Mouse (Mus musculus): ENCODE data around the gene Gipc3. TPM values are rescaled to one million over a fixed set of nuclear protein-coding genes. Genes with fewer than 3 reads are reported as not detected.

Gene Gipc3
- total RNA-seq, 2 experiments from 2014 or later: 2.2 to 3.3 TPM

Small RNAs within 50 kb of the gene (microRNA-seq; reads per million reads assigned to microRNA genes)
- 0.35 to 0.82 reads per million in 2 experiments for gene Mir6913

Other genes starting within 250 kb of the Gipc3 start
- gene Creb3l3, start 244.4 kb downstream of the Gipc3 start, total RNA-seq (2021): 1 to 10 TPM; 1.8 to 2.3 TPM
- gene Map2k2, start 237.4 kb downstream of the Gipc3 start, total RNA-seq (2021): 100 to 1,000 TPM; 134 to 141 TPM
- gene Zbtb7a, start 208.0 kb downstream of the Gipc3 start, total RNA-seq (2021): 10 to 100 TPM; 37.0 to 43.0 TPM
- gene Pias4, start 175.3 kb downstream of the Gipc3 start, total RNA-seq (2021): 10 to 100 TPM; 17.5 to 18.6 TPM
- 1,000 to 10,000 TPM; 1,326 to 1,351 TPM for gene Eef2, start 166.6 kb downstream of the Gipc3 start, total RNA-seq (2021)
- 10 to 100 TPM; 41.9 to 45.7 TPM for gene Dapk3, start 160.3 kb downstream of the Gipc3 start, total RNA-seq (2021)
- gene 4930442H23Rik, start 159.4 kb downstream of the Gipc3 start, total RNA-seq (2021): not detected
- 10 to 100 TPM; 44.1 to 74.9 TPM for gene Nmrk2, start 141.2 kb downstream of the Gipc3 start, total RNA-seq (2021)
- under 1 TPM; 0.23 to 0.24 TPM for gene Atcay, start 112.4 kb downstream of the Gipc3 start, total RNA-seq (2021)
- 1 to 10 TPM; 4.2 to 5.5 TPM for gene Zfr2, start 110.1 kb downstream of the Gipc3 start, total RNA-seq (2021)
- gene Matk, start 90.3 kb downstream of the Gipc3 start, total RNA-seq (2021): under 1 TPM; 0.21 to 0.56 TPM
- gene Mrpl54, start 76.3 kb downstream of the Gipc3 start, total RNA-seq (2021): 100 to 1,000 TPM; 118 to 125 TPM
- gene Apba3, start 76.3 kb downstream of the Gipc3 start, total RNA-seq (2021): 10 to 100 TPM; 49.0 to 53.0 TPM
- gene Tjp3, start 51.7 kb downstream of the Gipc3 start, total RNA-seq (2021): under 1 TPM in 1 of 2 experiments, not detected in 1; 0.50 TPM
- 10 to 100 TPM; 52.0 to 55.4 TPM for gene Pip5k1c, start 50.3 kb downstream of the Gipc3 start, total RNA-seq (2021)
- 10 to 100 TPM; 20.7 to 21.0 TPM for gene Cactin, start 22.2 kb downstream of the Gipc3 start, total RNA-seq (2021)
- 1 to 10 TPM; 5.5 to 5.6 TPM for gene Tbxa2r, start 14.5 kb downstream of the Gipc3 start, total RNA-seq (2021)
- gene Hmg20b, start 7.2 kb upstream of the Gipc3 start, total RNA-seq (2021): 100 to 1,000 TPM; 107 to 113 TPM
- 10 to 100 TPM; 12.1 to 13.5 TPM for gene Mfsd12, start 14.2 kb upstream of the Gipc3 start, total RNA-seq (2021)
- 1 to 10 TPM in 1 of 2 experiments, under 1 TPM in 1; 0.63 to 2.0 TPM for gene 4930404N11Rik, start 22.6 kb upstream of the Gipc3 start, total RNA-seq (2021)
- gene Fzr1, start 35.2 kb upstream of the Gipc3 start, total RNA-seq (2021): 10 to 100 TPM; 55.4 to 56.8 TPM
- 10 to 100 TPM; 52.9 to 55.9 TPM for gene Dohh, start 41.2 kb upstream of the Gipc3 start, total RNA-seq (2021)
- gene Gm48551, start 41.2 kb upstream of the Gipc3 start, total RNA-seq (2021): under 1 TPM; 0.55 to 0.70 TPM
- under 1 TPM; 0.72 to 0.98 TPM for gene Gm48552, start 45.7 kb upstream of the Gipc3 start, total RNA-seq (2021)
- gene Smim24, start 49.8 kb upstream of the Gipc3 start, total RNA-seq (2021): 1 to 10 TPM; 1.9 to 2.4 TPM
- 100 to 1,000 TPM; 125 to 130 TPM for gene Nfic, start 112.4 kb upstream of the Gipc3 start, total RNA-seq (2021)
- gene Celf5, start 139.4 kb upstream of the Gipc3 start, total RNA-seq (2021): under 1 TPM; 0.09 to 0.33 TPM
- gene Ncln, start 153.1 kb upstream of the Gipc3 start, total RNA-seq (2021): 10 to 100 TPM; 57.1 to 62.3 TPM
- under 1 TPM; 0.50 to 0.57 TPM for gene S1pr4, start 156.9 kb upstream of the Gipc3 start, total RNA-seq (2021)
- under 1 TPM; 0.48 to 0.56 TPM for gene Gna15, start 181.0 kb upstream of the Gipc3 start, total RNA-seq (2021)
- 10 to 100 TPM; 58.5 to 62.7 TPM for gene Gna11, start 201.9 kb upstream of the Gipc3 start, total RNA-seq (2021)
- gene Aes, start 216.2 kb upstream of the Gipc3 start, total RNA-seq (2021): 100 to 1,000 TPM; 821 to 843 TPM
- gene Tle2, start 231.3 kb upstream of the Gipc3 start, total RNA-seq (2021): 10 to 100 TPM; 15.3 to 17.1 TPM